Mouse (Mus musculus): ENCODE measurements around the gene Foxp1.

Gene Foxp1

DNA sequence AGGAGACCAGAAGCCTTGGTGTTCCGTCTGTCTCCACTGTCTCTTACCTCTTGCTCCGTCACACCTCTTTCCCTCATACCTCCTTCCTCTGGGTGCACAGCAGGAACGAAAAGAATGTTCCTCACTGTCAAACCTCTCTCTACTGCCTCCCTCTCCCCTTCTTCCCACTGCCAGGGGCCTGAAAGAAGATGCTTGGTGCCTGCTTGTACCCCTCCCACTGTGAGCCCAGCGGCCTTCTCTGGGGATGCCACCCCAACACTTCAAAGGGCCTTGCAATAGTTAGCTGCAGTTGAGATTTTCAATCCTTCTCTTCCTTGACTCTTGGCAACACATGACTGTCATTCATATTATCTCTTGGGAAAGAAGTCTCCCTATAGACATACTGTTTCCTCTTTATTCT lies 339.7 kb downstream of the Foxp1 start:
- in situ Hi-C loops (cut with MboI): no loop called here

GRCm38 (mm10) chr6:99176216-99176615 lies 346.3 kb downstream of the Foxp1 start:
- in situ Hi-C loops (cut with MboI): no loop called here

DNA sequence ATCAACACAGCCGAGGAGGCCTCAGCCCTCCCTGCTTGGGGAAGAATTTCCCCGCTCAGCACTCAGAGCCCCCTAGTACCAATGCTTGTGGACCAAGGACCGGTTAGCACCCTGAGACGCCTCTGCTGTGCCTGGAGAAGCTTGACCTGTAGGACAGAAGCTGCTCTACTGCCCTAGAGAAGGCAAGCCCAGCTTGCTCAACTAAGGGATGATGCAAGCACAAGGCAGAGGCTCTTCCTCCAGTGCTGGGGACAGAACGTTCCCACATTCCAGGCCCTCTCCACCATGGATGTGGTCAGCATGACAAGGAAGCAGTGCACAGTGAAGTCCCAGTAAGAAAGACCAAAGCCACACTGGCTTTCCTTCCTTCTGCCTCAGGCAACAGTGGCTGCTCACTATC lies 347.1 kb downstream of the Foxp1 start:
- in situ Hi-C loops (cut with MboI): no loop called here

GRCm38 (mm10) chr6:99173902-99174210 lies 348.7 kb downstream of the Foxp1 start:
- in situ Hi-C loops (cut with MboI): no loop called here

DNA sequence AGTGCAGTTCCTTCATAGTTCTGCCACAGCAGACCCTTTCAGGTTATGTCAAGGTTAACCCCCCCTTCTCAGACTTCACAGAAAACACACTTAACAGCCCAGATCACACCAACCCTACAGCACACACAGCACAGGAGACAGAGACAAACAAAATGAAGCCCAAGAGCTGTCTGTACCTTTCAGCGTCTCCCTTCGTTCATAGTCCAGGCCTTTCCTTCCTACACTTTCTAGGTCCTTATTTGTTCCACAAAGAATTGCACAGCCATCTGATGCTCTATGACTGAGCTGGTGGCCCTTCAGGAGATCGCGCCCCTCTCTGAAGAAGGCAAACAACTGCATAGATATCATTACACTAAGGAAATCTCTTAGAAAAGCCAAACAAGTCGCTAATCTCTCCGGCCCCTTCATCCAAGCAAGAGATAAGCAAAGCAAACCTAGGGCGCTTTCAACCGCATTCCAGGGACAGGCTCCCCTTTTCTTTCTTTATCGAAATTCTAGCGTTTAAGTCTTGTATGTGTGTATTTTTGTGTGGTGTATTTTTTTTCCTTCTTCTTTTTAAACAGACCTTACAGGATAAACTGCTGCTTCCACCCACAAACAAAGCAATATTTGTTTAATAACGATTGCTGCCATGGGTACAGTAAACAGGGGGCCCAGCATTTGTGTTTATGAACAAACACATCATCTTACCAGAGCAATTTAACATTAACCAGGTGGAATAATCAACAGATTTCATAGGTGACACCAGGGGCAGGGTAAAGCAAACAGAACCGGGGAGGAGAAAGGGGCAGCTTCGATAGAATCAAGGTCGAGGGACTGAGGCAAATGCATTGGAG lies 349.2 kb downstream of the Foxp1 start:
- in situ Hi-C loops (cut with MboI): no loop called here

DNA sequence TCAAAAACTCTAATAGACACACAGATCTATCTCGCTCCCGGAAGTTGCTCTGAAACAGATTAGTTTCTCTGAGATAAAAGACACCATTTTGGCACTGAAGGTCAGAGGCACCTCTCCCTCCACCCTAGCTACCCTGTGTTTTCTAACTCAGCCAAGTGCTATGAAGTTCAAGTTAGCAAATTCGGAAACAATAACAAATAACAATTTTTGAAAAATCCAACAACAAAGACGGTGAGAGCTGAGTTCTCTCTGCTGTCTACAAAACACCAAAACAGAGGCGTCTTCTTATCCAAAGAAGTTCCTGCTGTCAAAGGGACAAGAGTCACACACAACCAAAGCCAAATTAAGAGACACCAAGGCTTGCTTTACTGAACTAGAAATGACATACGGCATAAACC lies 349.9 kb downstream of the Foxp1 start:
- in situ Hi-C loops (cut with MboI): no loop called here

DNA sequence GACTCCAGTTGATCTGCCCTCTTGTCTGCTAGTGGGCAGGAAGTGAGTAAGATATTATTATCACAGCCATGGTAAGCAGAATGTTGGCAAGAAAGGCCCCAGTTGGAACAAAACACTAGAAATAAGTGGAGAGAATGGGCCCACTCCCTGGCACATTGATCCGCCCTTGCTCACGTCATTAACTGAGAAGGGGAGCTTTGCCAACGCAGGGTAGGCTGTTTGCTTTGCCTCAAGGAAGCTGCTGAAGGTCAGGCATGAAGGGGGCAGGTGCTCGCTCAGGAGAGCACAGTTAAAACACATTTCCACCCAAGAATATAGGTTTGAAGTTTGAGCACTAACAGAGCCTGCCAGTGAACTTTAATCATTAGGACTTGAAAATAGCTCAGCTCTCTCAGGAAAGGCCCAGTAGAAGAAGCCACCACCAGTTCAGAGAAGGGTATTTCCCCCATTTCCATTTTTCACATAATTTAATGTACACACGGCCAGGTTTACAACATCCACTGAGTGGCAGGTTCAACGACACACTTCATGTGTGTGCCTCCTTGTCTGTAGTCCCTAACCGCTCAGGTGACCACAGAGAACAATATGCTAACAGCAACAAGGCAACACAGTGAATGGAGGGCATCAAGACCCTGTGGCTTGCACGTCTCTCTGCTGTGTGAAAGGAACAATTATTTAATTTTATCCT lies 350.5 kb downstream of the Foxp1 start:
- in situ Hi-C loops (cut with MboI): no loop called here

- in situ Hi-C loops (cut with MboI): no loop called here
Observed at GRCm38 (mm10) chr6:99171281-99171825, 351.2 kb downstream of the Foxp1 start.

DNA sequence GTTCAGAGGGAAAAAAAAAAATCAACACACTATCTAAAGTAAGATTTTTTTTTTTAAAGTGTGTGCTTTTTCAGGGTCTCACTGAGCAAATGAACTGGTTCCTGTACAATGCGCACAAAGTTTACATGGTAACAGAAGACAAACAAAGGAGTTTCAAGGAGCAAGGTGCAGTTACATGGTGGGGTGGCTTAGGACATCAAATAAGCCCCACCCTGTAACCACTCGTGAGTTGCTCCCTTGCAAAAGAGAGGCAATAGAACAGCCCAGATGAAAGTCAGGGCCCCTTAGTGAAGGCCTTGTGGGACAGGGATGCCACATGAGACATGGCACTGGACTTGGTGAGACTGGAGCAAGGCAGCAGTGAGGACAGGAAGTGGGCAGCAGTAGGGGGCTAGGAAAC lies 353.8 kb downstream of the Foxp1 start:
- in situ Hi-C loops (cut with MboI): no loop called here

- in situ Hi-C loops (cut with MboI): no loop called here
Observed at GRCm38 (mm10) chr6:99167001-99167400, 355.5 kb downstream of the Foxp1 start.

DNA sequence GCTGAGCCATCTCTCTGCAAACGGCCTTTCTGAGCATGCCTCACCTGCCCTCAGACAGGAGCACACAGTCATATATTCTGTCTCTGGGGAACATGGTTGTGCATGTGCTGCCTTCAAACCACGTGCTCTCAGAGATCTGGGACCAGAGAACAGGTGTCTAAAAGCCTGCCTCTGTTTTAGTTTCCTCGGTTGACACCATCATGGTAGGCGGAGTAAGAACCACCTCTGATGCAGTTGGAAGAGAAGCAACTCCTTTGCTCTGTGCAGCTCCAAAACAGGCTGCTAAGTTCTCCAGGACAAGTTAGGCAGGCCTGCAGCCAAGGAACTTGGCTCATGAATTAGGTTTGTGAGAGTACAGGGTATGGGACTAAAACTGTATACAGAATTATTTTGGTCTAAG lies 356.4 kb downstream of the Foxp1 start:
- in situ Hi-C loops (cut with MboI): no loop called here

GRCm38 (mm10) chr6:99164760-99165159 lies 357.8 kb downstream of the Foxp1 start:
- in situ Hi-C loops (cut with MboI): no loop called here

GRCm38 (mm10) chr6:99162716-99163115 lies 359.8 kb downstream of the Foxp1 start:
- in situ Hi-C loops (cut with MboI): no loop called here

DNA sequence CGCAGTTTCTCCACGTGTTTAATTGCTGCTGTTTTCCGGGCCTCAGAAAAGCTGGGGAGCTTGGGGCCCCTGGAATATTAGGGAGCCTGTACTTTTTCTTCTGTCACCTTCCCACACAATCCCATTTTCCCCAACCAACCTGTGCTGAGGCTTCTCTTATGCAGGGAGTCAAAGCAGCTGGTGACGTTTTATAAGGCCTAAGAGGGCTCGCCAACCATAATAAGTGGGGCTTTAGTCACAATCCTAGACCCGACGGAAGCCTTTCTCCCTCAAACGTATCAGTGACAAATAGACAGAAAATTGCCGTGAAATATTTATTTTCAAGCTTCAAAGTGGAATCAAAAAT lies 362.2 kb downstream of the Foxp1 start:
- in situ Hi-C loops (cut with MboI): no loop called here

DNA sequence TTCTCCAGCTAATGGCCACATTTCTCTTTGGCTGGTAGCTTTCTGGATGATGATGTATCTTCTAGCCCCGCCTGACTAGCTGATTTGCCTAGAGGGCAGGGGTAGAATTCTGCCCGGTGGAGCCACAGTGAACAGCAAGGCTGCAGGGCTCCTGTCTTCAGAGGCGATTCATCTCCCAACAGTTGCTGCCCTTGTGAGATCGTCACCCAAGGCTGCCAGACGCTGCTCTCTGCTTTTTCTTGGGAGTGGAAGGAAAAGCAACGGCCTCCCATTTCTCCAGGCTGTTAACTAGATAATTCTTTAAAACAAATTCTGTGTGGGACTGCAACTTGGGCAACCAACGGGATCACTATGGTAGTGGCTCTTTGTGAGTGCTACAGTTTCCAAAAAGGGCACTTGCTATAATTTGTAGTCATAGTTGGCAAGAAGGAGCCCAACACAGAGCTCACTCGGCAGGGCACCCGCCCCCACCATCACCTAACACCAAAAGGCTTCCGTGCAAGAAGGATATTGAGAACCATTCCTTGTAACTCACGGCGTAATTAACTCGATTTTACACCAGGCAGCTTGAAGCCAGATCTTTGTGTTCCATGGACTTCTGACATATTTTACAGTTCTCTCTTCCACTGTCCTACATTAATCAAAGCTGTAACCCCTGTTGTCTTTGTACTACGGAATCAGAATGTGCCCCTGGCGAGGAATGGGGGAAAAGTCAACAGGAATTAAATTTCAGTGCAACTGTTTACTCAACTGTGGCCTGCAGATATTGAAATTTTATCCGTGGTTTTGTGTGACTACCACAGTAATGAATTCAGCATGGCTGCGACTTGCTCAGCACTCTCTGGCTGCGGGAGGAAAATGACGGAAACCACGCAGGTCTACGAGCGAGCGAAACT lies 362.8 kb downstream of the Foxp1 start:
- in situ Hi-C loops (cut with MboI): no loop called here

DNA sequence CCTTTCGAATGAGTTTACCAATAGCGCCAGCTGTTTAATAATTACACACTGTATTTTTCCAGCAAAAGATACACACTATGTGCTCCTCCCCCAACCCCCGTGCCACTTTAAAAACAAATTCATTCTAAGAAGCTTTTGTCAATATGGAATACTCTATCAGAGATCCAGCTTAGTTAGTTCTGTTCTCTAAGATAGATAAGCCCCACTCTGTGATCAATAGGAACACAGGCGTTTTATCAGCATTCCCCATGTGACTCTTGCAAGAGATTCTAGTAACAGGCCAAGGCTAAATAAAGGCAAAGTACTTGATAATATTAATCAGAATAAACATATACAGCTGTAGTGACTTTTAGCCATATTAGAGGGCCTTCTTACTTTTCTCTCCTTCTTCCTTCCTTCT lies 368.8 kb downstream of the Foxp1 start:
- in situ Hi-C loops (cut with MboI): no loop called here

DNA sequence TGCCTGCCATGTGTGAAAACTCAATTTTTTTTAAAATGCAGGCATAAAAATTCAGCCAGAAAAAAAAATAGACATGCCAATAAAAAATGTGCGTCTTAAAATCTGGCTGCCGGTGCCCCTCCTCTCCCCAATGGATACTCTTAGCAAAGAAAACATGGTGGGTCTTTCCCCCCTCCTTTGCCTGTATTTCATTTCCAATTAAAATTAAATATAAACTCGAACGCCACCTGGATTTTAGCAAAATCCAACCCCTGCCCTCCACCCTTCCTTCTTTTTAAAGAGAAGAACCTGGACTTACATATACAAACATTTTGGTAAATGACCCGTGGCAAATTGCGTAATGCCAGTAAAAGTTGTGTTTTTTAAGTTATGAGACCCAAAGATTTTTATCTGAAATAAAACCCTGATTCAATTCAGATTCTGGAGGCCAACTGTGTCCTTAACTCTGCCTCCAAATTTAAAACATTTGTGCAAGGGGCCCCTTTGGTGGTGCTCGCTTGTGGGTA lies 376.1 kb downstream of the Foxp1 start:
- in situ Hi-C loops (cut with MboI): no loop called here

DNA sequence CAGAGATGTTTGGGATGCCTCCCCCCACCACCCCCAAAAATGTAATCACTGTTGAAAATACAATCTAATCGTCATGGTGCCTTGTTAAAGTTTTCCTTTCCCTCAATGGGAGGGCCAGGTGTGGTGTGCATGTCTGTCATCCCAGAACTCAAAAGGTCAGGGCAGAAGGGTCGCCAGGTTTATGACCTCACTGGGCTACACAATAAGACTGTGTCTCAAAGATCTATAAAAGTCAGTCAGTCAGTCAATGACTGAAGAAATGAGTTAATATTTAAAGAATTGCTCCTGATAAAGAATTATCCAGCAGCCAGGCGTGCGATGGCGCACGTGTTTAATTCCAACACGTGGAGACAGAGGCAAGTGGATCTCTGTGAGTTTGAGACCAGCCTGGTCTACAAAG lies 377.5 kb downstream of the Foxp1 start:
- in situ Hi-C loops (cut with MboI): no loop called here

GRCm38 (mm10) chr6:99143756-99144036 lies 378.8 kb downstream of the Foxp1 start:
- in situ Hi-C loops (cut with MboI): no loop called here

GRCm38 (mm10) chr6:99142900-99143755 lies 379.4 kb downstream of the Foxp1 start:
- in situ Hi-C loops (cut with MboI): no loop called here

DNA sequence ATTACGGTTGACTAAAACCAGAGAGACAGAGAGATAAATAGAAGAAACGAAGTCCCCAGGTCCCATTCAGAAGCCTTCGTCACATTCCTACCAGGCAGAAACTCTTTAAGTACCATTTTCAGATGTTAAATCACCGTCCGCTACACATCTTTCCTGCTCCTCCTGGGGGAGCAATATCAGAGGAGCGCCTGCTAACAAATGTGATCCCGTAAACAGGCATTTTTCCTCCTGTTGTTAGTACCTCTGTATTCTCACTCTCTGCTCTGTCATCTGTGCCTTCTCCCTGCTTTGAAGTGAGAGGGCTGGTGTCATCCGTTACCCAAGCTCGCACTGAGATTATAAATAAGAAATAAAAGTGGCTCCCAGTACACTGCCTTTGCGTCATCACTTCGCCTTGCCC lies 384.5 kb downstream of the Foxp1 start:
- in situ Hi-C loops (cut with MboI): no loop called here

- in situ Hi-C loops (cut with MboI): no loop called here
Observed at GRCm38 (mm10) chr6:99137071-99137470, 385.4 kb downstream of the Foxp1 start.

All from mature B cell (primary cell).